Mouse (Mus musculus): ENCODE results near the gene Itprip. TPM values are rescaled to one million over a fixed set of nuclear protein-coding genes. Genes with fewer than 3 reads are reported as not detected.

Itprip gene
- polyA plus RNA-seq, 1 experiment from 2014 or later = 17.4 TPM

GRCm38 (mm10) chr19:47884296-47885085 is 34.6 kb downstream of the Itprip start:
- H3K27ac ChIP-seq = peak overlapping the region; percentile 65; the same call in 1 of the 2 replicates

GRCm38 (mm10) chr19:47882882-47883254 is 36.2 kb downstream of the Itprip start:
- H3K4me1 ChIP-seq (replicated peaks) = peaks cover 29% of the 10 kb centered on the region
- no peaks in the 10 kb centered on the region for H3K36me3 ChIP-seq
- H3K9me3 ChIP-seq (replicated peaks) = no peaks in the 10 kb centered on the region
- H3K27ac ChIP-seq = no peak overlapping the region
- H3K27me3 ChIP-seq = no peaks in the 10 kb centered on the region
- no peak overlapping the region for H3K9ac ChIP-seq
- 53% methylated on average over 9 of the region's 9 CpGs for WGBS
- no peak overlapping the region for H3K4me3 ChIP-seq
- H3K4me2 ChIP-seq = no peak overlapping the region
- ATAC-seq (replicated peaks; ENCODE audit: insufficient number of reproducible peaks, insufficient read depth, low FRiP score, low read depth) = no peak

More at GRCm38 (mm10) chr19:47884296-47885085, 34.6 kb downstream of the Itprip start:
- ATAC-seq (replicated peaks; ENCODE audit: insufficient number of reproducible peaks, insufficient read depth, low FRiP score, low read depth) = peak; percentile 11; the same call in 1 of the 2 replicates
- no peaks in the 10 kb centered on the region for H3K9me3 ChIP-seq (replicated peaks)
- no peak overlapping the region for H3K4me3 ChIP-seq
- H3K9ac ChIP-seq = no peak overlapping the region
- WGBS = 75% methylated on average over 13 of the region's 13 CpGs
- H3K4me1 ChIP-seq (replicated peaks) = peaks cover 29% of the 10 kb centered on the region
- no peaks in the 10 kb centered on the region for H3K27me3 ChIP-seq
- no peak overlapping the region for H3K4me2 ChIP-seq
- no peaks in the 10 kb centered on the region for H3K36me3 ChIP-seq

- 21% methylated on average over 11 of the region's 11 CpGs for WGBS
- Histone ChIP-seq H3K27me3 (no peaks in the 10 kb centered on the region), H3K9ac (no peak overlapping the region), H3K9me3 (replicated peaks) (no peaks in the 10 kb centered on the region), H3K36me3 (no peaks in the 10 kb centered on the region), H3K4me3 (no peak overlapping the region), H3K4me1 (replicated peaks) (peaks cover 27% of the 10 kb centered on the region), H3K27ac (no peak overlapping the region), H3K4me2 (no peak overlapping the region)
- ATAC-seq (replicated peaks; ENCODE audit: insufficient number of reproducible peaks, insufficient read depth, low FRiP score, low read depth) = no peak; the same call in 1 of the 2 replicates
Measured at GRCm38 (mm10) chr19:47882151-47882881, 36.8 kb downstream of the Itprip start.

GRCm38 (mm10) chr19:47881538-47881937 is 37.6 kb downstream of the Itprip start:
- Histone ChIP-seq H3K27me3 (no peaks in the 10 kb centered on the region), H3K36me3 (no peaks in the 10 kb centered on the region), H3K4me1 (replicated peaks) (peaks cover 20% of the 10 kb centered on the region), H3K4me2 (no peak overlapping the region), H3K4me3 (no peak overlapping the region), H3K9me3 (replicated peaks) (no peaks in the 10 kb centered on the region), H3K27ac (no peak overlapping the region), H3K9ac (no peak overlapping the region)
- 73% methylated on average over 7 of the region's 7 CpGs for WGBS
- ATAC-seq (replicated peaks; ENCODE audit: insufficient number of reproducible peaks, insufficient read depth, low FRiP score, low read depth) = no peak

GRCm38 (mm10) chr19:47876252-47876651 is 42.8 kb downstream of the Itprip start:
- ATAC-seq (replicated peaks; ENCODE audit: insufficient number of reproducible peaks, insufficient read depth, low FRiP score, low read depth) = no peak
- peak overlapping the region; percentile 32 for H3K4me2 ChIP-seq
- H3K4me3 ChIP-seq = no peak overlapping the region
- no peak overlapping the region for H3K27ac ChIP-seq
- H3K9ac ChIP-seq = no peak overlapping the region
- H3K9me3 ChIP-seq (replicated peaks) = no peaks in the 10 kb centered on the region
- no peaks in the 10 kb centered on the region for H3K4me1 ChIP-seq (replicated peaks)
- WGBS = 54% methylated on average over 15 of the region's 15 CpGs
- H3K27me3 ChIP-seq = peaks cover 2% of the 10 kb centered on the region; the same call in 1 of the 2 replicates
- H3K36me3 ChIP-seq = no peaks in the 10 kb centered on the region

GRCm38 (mm10) chr19:47871515-47871914 is 47.6 kb downstream of the Itprip start:
- Histone ChIP-seq H3K4me1 (replicated peaks) (no peaks in the 10 kb centered on the region), H3K4me2 (no peak overlapping the region), H3K9ac (no peak overlapping the region), H3K27me3 (peaks cover 2% of the 10 kb centered on the region; the same call in 1 of the 2 replicates), H3K4me3 (no peak overlapping the region), H3K9me3 (replicated peaks) (no peaks in the 10 kb centered on the region), H3K27ac (no peak overlapping the region), H3K36me3 (no peaks in the 10 kb centered on the region)
- ATAC-seq (replicated peaks; ENCODE audit: insufficient number of reproducible peaks, insufficient read depth, low FRiP score, low read depth) = no peak
- 38% methylated on average over 10 of the region's 10 CpGs for WGBS

GRCm38 (mm10) chr19:47870102-47870666 is 48.9 kb downstream of the Itprip start:
- no peaks in the 10 kb centered on the region for H3K9me3 ChIP-seq (replicated peaks)
- H3K4me1 ChIP-seq (replicated peaks) = no peaks in the 10 kb centered on the region; the same call in 1 of the 2 replicates
- no peak overlapping the region for H3K27ac ChIP-seq
- no peak overlapping the region for H3K4me2 ChIP-seq
- H3K9ac ChIP-seq = no peak overlapping the region
- peaks cover 2% of the 10 kb centered on the region; the same call in 1 of the 2 replicates for H3K27me3 ChIP-seq
- no peak overlapping the region for H3K4me3 ChIP-seq
- no peak for ATAC-seq (replicated peaks; ENCODE audit: insufficient number of reproducible peaks, insufficient read depth, low FRiP score, low read depth)
- no peaks in the 10 kb centered on the region for H3K36me3 ChIP-seq
- WGBS = 58% methylated on average over 7 of the region's 7 CpGs

GRCm38 (mm10) chr19:47869516-47869915 is 49.6 kb downstream of the Itprip start:
- Histone ChIP-seq H3K27ac (no peak overlapping the region), H3K9me3 (replicated peaks) (no peaks in the 10 kb centered on the region), H3K9ac (no peak overlapping the region), H3K4me2 (no peak overlapping the region), H3K4me1 (replicated peaks) (peaks cover 2% of the 10 kb centered on the region; the same call in 1 of the 2 replicates), H3K27me3 (no peaks in the 10 kb centered on the region), H3K4me3 (no peak overlapping the region), H3K36me3 (no peaks in the 10 kb centered on the region)
- 50% methylated on average over 3 of the region's 3 CpGs for WGBS
- no peak for ATAC-seq (replicated peaks; ENCODE audit: insufficient number of reproducible peaks, insufficient read depth, low FRiP score, low read depth)

GRCm38 (mm10) chr19:47868951-47869350 is 50.1 kb downstream of the Itprip start:
- Histone ChIP-seq H3K27ac (no peak overlapping the region), H3K4me2 (no peak overlapping the region), H3K9me3 (replicated peaks) (no peaks in the 10 kb centered on the region), H3K36me3 (no peaks in the 10 kb centered on the region), H3K9ac (no peak overlapping the region), H3K4me1 (replicated peaks) (peaks cover 2% of the 10 kb centered on the region; the same call in 1 of the 2 replicates), H3K27me3 (no peaks in the 10 kb centered on the region), H3K4me3 (no peak overlapping the region)
- 60% methylated on average over 4 of the region's 4 CpGs for WGBS
- no peak for ATAC-seq (replicated peaks; ENCODE audit: insufficient number of reproducible peaks, insufficient read depth, low FRiP score, low read depth)

GRCm38 (mm10) chr19:47867628-47868175 is 51.4 kb downstream of the Itprip start:
- Histone ChIP-seq H3K9ac (no peak overlapping the region), H3K36me3 (peaks cover 3% of the 10 kb centered on the region; the same call in 1 of the 2 replicates), H3K9me3 (replicated peaks) (no peaks in the 10 kb centered on the region), H3K4me2 (no peak overlapping the region), H3K4me1 (replicated peaks) (peaks cover 2% of the 10 kb centered on the region; the same call in 1 of the 2 replicates), H3K27me3 (no peaks in the 10 kb centered on the region), H3K4me3 (no peak overlapping the region), H3K27ac (no peak overlapping the region)
- WGBS = 62% methylated on average over 4 of the region's 4 CpGs
- no peak for ATAC-seq (replicated peaks; ENCODE audit: insufficient number of reproducible peaks, insufficient read depth, low FRiP score, low read depth)

All from heart, embryonic 15.5 days (tissue).